Mouse (Mus musculus): Measurements from ENCODE around the gene Pold1. TPM values are rescaled to one million over a fixed set of nuclear protein-coding genes. Genes with fewer than 3 reads are reported as not detected.
A peak's percentile ranks its signal among the peaks of the same experiment; 100 is the strongest.

The Pold1 gene
- polyA plus RNA-seq, 1 experiment from 2014 or later, result 69.8 TPM

GRCm38 (mm10) chr7:44576333-44576844, 27.7 kb upstream of the Pold1 start:
- Histone ChIP-seq H3K36me3 (no peaks in the 10 kb centered on the region), H3K27ac (no peak overlapping the region), H3K27me3 (replicated peaks) (no peaks in the 10 kb centered on the region), H3K4me1 (no peaks in the 10 kb centered on the region), H3K9me3 (no peaks in the 10 kb centered on the region), H3K9ac (no peak overlapping the region), H3K4me2 (no peak overlapping the region), H3K4me3 (replicated peaks) (no peak overlapping the region)
- 36% methylated on average over 5 of the region's 5 CpGs for WGBS
- ATAC-seq (ENCODE audit: insufficient read depth, low FRiP score, low read depth), result no peak

DNA sequence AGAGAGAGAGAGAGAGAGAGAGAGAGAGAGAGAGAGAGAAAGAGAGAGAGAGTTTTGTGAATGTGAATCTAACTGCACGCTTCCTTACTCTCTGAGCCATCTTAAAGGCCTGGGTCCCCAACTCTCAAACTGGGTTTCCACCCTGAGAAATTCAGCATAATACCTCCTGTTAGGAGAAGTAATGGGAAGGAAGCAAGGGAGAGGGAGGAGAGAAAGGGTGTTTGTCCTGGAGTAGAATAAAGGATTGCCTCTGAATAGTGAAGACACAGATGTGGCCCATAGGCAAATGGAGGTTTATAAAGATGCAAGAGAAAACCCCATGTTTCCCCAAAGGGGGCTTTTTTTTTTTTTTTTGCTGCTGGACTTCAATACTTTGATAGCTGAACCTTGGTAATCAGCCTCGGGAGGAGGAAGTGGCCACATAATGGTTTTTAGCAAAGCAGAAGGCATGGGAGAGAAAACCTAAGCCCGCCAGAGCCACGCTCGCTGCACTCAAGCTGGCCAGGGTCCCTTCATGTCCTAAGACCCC, 24.4 kb upstream of the Pold1 start:
- Histone ChIP-seq H3K27ac (no peak overlapping the region), H3K9me3 (no peaks in the 10 kb centered on the region), H3K9ac (no peak overlapping the region), H3K27me3 (replicated peaks) (no peaks in the 10 kb centered on the region), H3K4me1 (no peaks in the 10 kb centered on the region), H3K4me2 (no peak overlapping the region), H3K4me3 (replicated peaks) (no peak overlapping the region), H3K36me3 (no peaks in the 10 kb centered on the region)
- no peak for ATAC-seq (ENCODE audit: insufficient read depth, low FRiP score, low read depth)
- 69% methylated on average over 5 of the region's 5 CpGs for WGBS

DNA sequence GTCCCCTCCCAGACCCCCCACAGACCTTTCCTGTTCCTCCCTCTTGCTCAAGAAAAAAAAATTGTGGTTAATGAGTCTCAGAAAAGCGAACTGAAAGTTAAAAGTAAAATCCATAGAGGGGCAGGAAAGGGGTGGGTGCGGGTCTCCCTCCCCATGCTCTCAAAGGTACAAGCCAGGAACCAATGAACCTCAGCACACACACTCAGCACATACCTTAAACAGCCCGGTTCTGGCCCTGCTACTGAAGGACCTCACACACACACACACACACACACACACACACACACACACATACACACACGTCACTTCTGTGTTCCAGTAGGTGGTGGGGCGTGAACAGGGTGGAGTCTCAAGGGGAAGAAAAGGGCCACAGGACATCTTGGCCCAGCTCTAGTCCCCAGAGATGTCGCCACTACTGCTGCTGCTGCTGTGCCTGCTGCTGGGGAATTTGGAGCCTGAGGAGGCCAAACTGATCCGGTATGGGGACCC, 23.6 kb upstream of the Pold1 start, which contains the start of gene Napsa:
Gene Napsa, plus strand, starts transcription at position 168 of the 489 bp plus-strand sequence.
- Histone ChIP-seq H3K4me3 (replicated peaks) (no peak within 1 kb of the TSS), H3K4me1 (no peaks in the 10 kb centered on the region), H3K4me2 (no peak within 1 kb of the TSS), H3K27me3 (replicated peaks) (no peaks in the 10 kb centered on the region), H3K36me3 (no peaks in the 10 kb centered on the region), H3K9ac (no peak within 1 kb of the TSS), H3K27ac (no peak within 1 kb of the TSS), H3K9me3 (no peaks in the 10 kb centered on the region)
- WGBS, result 40% methylated on average over 7 of the region's 7 CpGs
- ATAC-seq (ENCODE audit: insufficient read depth, low FRiP score, low read depth), result no peak

DNA sequence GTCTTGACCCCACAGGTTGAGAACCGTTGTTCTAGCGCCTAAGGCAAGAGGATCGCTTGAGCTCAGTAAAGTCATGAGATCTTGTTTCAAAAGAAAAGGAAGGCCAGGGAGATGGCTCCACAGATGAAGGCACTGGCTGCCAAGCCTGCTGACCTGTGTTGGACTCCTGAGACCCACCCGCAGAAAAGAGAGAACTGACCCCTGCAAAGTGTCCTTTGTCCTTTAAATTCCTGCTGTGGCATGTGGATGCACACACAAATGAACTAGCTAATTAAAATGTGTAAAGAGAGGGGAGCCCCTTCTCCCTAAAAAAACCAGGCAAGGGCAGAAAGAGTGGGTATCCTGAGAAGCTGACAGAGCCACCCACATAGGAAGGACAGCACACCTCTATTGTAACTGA, 23.2 kb upstream of the Pold1 start:
- ATAC-seq (ENCODE audit: insufficient read depth, low FRiP score, low read depth), result no peak
- H3K27me3 ChIP-seq (replicated peaks), result no peaks in the 10 kb centered on the region
- no peak overlapping the region for H3K9ac ChIP-seq
- H3K9me3 ChIP-seq, result no peaks in the 10 kb centered on the region
- WGBS, result 72% methylated on average over 4 of the region's 4 CpGs
- no peaks in the 10 kb centered on the region for H3K4me1 ChIP-seq
- H3K36me3 ChIP-seq, result no peaks in the 10 kb centered on the region
- H3K4me3 ChIP-seq (replicated peaks), result no peak overlapping the region
- H3K4me2 ChIP-seq, result no peak overlapping the region
- H3K27ac ChIP-seq, result no peak overlapping the region

- 72% methylated on average over 6 of the region's 6 CpGs for WGBS
- no peak for ATAC-seq (ENCODE audit: insufficient read depth, low FRiP score, low read depth)
Measured at GRCm38 (mm10) chr7:44570989-44571388, 22.3 kb upstream of the Pold1 start.

DNA sequence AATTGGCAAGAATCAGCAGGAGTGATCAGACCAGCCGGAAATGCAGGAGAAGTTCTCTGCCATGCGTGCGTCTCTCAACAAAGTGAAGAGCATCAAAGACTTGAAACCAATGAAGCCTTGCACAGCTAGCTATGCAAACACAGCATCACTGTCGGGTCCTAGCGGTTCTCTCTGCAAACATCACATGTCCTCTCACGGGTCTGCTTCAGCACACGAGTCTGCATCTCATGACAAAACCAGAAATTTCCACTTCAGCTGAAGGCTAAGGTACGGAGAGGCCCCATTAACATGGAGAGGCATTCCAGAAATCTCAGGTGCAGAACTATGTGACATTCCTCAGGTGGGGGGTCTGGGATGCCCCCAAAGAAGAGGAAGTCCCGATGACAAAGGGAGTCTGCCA, 20.2 kb upstream of the Pold1 start:
- Histone ChIP-seq H3K4me1 (no peaks in the 10 kb centered on the region), H3K4me3 (replicated peaks) (no peak overlapping the region), H3K9ac (no peak overlapping the region), H3K36me3 (no peaks in the 10 kb centered on the region), H3K4me2 (no peak overlapping the region), H3K27me3 (replicated peaks) (no peaks in the 10 kb centered on the region), H3K9me3 (no peaks in the 10 kb centered on the region), H3K27ac (no peak overlapping the region)
- 58% methylated on average over 9 of the region's 9 CpGs for WGBS
- no peak for ATAC-seq (ENCODE audit: insufficient read depth, low FRiP score, low read depth)

More at GRCm38 (mm10) chr7:44570989-44571388, 22.3 kb upstream of the Pold1 start:
- no peak overlapping the region for H3K27ac ChIP-seq
- no peak overlapping the region for H3K9ac ChIP-seq
- no peaks in the 10 kb centered on the region for H3K27me3 ChIP-seq (replicated peaks)
- no peaks in the 10 kb centered on the region for H3K36me3 ChIP-seq
- H3K4me3 ChIP-seq (replicated peaks), result no peak overlapping the region
- no peak overlapping the region for H3K4me2 ChIP-seq
- H3K9me3 ChIP-seq, result no peaks in the 10 kb centered on the region
- no peaks in the 10 kb centered on the region for H3K4me1 ChIP-seq

- no peaks in the 10 kb centered on the region for H3K36me3 ChIP-seq
- no peak overlapping the region for H3K27ac ChIP-seq
- H3K4me1 ChIP-seq, result no peaks in the 10 kb centered on the region
- no peaks in the 10 kb centered on the region for H3K27me3 ChIP-seq (replicated peaks)
- no peak overlapping the region for H3K4me3 ChIP-seq (replicated peaks)
- H3K4me2 ChIP-seq, result no peak overlapping the region
- H3K9me3 ChIP-seq, result no peaks in the 10 kb centered on the region
- H3K9ac ChIP-seq, result no peak overlapping the region
- no peak for ATAC-seq (ENCODE audit: insufficient read depth, low FRiP score, low read depth)
- WGBS, result 72% methylated on average over 6 of the region's 6 CpGs
Measured at GRCm38 (mm10) chr7:44565414-44565813, 16.8 kb upstream of the Pold1 start.

DNA sequence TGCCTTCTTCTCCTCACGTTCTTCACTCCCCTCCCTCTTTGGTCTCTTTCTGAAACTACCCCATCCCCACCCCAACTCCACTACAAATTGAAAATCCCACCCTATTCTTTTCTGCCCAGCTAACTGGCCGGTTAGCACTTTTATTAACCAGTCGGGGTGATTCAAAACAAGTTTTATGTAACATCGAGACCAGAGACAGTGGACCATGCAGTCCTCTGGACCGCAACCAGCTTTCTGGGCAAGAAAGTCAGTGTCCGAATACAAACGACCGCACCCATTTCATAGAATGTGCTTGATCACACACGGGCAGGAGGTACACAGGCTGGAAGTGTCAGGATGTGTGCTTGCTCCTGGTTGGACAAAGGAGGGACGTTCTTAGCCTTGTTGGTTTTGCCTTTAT, 15.8 kb upstream of the Pold1 start:
- Histone ChIP-seq H3K27me3 (replicated peaks) (no peaks in the 10 kb centered on the region), H3K4me3 (replicated peaks) (no peak overlapping the region), H3K9me3 (no peaks in the 10 kb centered on the region), H3K4me1 (no peaks in the 10 kb centered on the region), H3K9ac (no peak overlapping the region), H3K36me3 (no peaks in the 10 kb centered on the region), H3K27ac (no peak overlapping the region), H3K4me2 (no peak overlapping the region)
- WGBS, result 81% methylated on average over 10 of the region's 10 CpGs
- ATAC-seq (ENCODE audit: insufficient read depth, low FRiP score, low read depth), result no peak

DNA sequence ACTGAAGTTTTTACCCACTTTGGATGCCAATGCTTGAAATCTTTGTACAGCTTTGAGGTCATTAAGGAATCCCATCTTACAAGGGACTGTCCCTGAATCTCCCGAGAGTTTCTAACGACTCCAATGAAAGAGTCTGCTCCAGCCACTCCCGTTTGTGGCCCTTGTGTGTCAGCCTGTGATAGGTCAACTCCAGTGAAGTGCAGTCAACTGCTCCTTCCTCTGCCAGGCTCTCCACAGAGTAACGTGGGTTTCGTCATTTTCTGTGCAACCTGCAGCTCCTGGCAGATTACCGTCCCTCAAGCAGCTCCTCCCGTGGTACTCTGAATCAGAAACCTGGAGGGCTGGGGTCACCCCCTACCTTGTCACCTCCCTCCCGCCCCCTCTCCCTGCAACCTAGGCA, 14.6 kb upstream of the Pold1 start:
- no peak overlapping the region for H3K4me2 ChIP-seq
- H3K4me1 ChIP-seq, result no peaks in the 10 kb centered on the region
- H3K36me3 ChIP-seq, result no peaks in the 10 kb centered on the region
- H3K4me3 ChIP-seq (replicated peaks), result no peak overlapping the region
- no peak for ATAC-seq (ENCODE audit: insufficient read depth, low FRiP score, low read depth)
- no peak overlapping the region for H3K27ac ChIP-seq
- WGBS, result 43% methylated on average over 8 of the region's 8 CpGs
- H3K27me3 ChIP-seq (replicated peaks), result no peaks in the 10 kb centered on the region
- H3K9me3 ChIP-seq, result no peaks in the 10 kb centered on the region
- no peak overlapping the region for H3K9ac ChIP-seq

DNA sequence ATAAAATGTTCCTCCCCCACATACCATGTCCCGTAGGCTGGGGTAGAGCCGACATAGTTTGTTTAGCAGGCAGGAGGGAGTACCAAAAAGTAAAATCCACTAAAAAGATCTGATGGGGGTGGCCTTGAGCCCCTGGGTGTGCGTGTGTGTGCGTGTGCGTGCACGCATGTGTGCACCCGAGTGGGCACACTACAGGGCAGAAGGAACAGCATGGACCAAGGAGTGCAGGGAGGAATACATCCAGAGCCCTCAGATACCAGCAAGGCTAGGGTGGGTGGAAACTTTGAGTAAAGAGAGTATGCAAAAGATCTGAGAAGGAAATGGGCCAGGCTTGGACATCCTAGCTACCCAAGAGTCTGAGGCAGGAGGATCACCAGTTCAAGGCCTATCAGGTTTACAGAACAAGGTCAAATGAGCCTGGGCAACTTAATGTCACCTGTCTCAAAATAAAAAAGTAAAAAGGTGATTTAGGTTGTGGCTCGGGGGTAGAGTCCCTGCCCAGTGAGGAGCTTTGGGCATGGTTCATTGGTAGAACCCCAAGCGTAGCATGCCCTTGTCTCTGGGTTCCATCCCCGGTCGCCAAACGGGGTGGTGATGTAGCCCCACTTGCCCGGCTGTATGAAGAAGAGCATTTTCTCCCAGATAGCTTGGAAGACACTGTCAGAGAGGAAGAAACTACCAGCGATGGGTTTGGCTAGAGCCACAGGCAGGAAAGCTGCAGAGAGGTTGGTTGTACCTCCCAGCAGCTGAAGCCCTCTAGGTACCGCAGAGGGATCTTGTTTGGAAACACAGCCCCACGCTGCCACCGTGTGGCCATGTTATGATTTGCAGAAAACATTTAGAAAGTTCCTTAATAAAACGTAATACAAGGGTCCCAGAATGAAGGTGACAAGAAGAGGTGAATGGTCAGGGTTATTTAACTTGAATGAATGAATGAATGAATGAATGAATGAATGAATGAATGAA, 12.1 kb upstream of the Pold1 start:
- Histone ChIP-seq H3K4me1 (no peaks in the 10 kb centered on the region), H3K4me2 (no peak overlapping the region), H3K9me3 (no peaks in the 10 kb centered on the region), H3K27me3 (replicated peaks) (no peaks in the 10 kb centered on the region), H3K27ac (no peak overlapping the region), H3K9ac (no peak overlapping the region), H3K36me3 (no peaks in the 10 kb centered on the region), H3K4me3 (replicated peaks) (no peak overlapping the region)
- 52% methylated on average over 18 of the region's 18 CpGs for WGBS
- no peak for ATAC-seq (ENCODE audit: insufficient read depth, low FRiP score, low read depth)

- no peaks in the 10 kb centered on the region for H3K27me3 ChIP-seq (replicated peaks)
- H3K9me3 ChIP-seq, result no peaks in the 10 kb centered on the region
- H3K4me2 ChIP-seq, result no peak overlapping the region
- no peak overlapping the region for H3K9ac ChIP-seq
- H3K4me1 ChIP-seq, result peaks cover 5% of the 10 kb centered on the region; the same call in 1 of the 2 replicates
- WGBS, result 64% methylated on average over 2 of the region's 2 CpGs
- no peak overlapping the region for H3K27ac ChIP-seq
- no peak for ATAC-seq (ENCODE audit: insufficient read depth, low FRiP score, low read depth)
- no peak overlapping the region for H3K4me3 ChIP-seq (replicated peaks)
- H3K36me3 ChIP-seq, result no peaks in the 10 kb centered on the region
Measured at GRCm38 (mm10) chr7:44557629-44558028, 9.0 kb upstream of the Pold1 start.

DNA sequence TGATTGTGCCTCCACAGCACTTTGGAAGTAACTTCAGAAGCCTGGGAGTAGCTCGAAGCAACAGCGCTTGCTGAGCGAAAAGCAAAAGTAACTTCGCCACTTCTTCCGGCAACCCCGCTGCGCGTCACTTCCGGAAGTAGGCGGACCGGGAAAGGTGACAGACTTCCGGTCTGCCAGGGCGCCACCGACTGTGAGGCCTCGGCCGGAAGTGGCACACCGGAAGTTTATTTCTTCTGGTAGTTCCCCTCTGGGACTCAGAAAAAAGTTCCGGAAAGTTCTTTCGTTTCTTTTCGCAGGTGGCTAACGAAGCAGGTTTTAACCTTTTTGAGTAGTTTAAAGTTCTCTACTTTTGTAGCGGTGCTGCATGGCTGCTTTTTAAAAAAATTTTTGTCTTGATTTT, 5.2 kb upstream of the Pold1 start, which contains the start of gene Nr1h2:
Gene Nr1h2, minus strand, starts transcription at position 126 of the 400 bp plus-strand sequence.
- Histone ChIP-seq H3K9me3 (no peaks in the 10 kb centered on the region), H3K9ac (peak within 1 kb of the TSS; percentile 59), H3K27me3 (replicated peaks) (no peaks in the 10 kb centered on the region), H3K36me3 (peaks cover 17% of the 10 kb centered on the region), H3K27ac (peak within 1 kb of the TSS; percentile 99), H3K4me2 (peak within 1 kb of the TSS; percentile 58), H3K4me3 (replicated peaks) (peak within 1 kb of the TSS; percentile 80), H3K4me1 (peaks cover 8% of the 10 kb centered on the region; the same call in 1 of the 2 replicates)
- peak; percentile 85 for ATAC-seq (ENCODE audit: insufficient read depth, low FRiP score, low read depth)
- under 1% methylated on average over 22 of the region's 22 CpGs for WGBS
